Mouse (Mus musculus): ENCODE measurements around the gene Olfr437. TPM values are rescaled to one million over a fixed set of nuclear protein-coding genes. Genes with fewer than 3 reads are reported as not detected.

Olfr437 gene
- total RNA-seq, 1 experiment = not detected

- no peak overlapping the region for H3K9ac ChIP-seq (ENCODE audit: insufficient read depth, low read depth, low read length, poor library complexity, severe bottlenecking)
- in situ Hi-C loops (cut with MboI; ENCODE audit: low sequenced_read_pairs in 2 of 2, unreplicated experiment in 2 of 2) = no loop called here
- TF ChIP-seq ZNF384 (IDR thresholded peaks at IDR 0.05; ENCODE audit: low read depth, low read length) = no peak
- TF ChIP-seq HCFC1 (IDR thresholded peaks at IDR 0.05; ENCODE audit: borderline replicate concordance, insufficient read depth, low read length) = no peak
- no peak for TF ChIP-seq MAFK (IDR thresholded peaks at IDR 0.05; ENCODE audit: insufficient read depth, low read depth, low read length)
- TF ChIP-seq CHD2 (IDR thresholded peaks at IDR 0.05; ENCODE audit: low read depth, low read length) = no peak
- TF ChIP-seq ZC3H11A (IDR thresholded peaks at IDR 0.05; ENCODE audit: borderline replicate concordance, low read depth, low read length) = no peak
- no peak overlapping the region for H3K27ac ChIP-seq (ENCODE audit: insufficient read depth, low read depth, low read length, poor library complexity, severe bottlenecking)
- H3K4me1 ChIP-seq (ENCODE audit: control insufficient read depth in 2 of 2, insufficient read depth in 2 of 2, low read length in 2 of 2, poor library complexity in 1 of 2) = no peaks in the 10 kb centered on the region
- H3K9me3 ChIP-seq (ENCODE audit: control insufficient read depth, insufficient read depth, low read depth, low read length) = no peaks in the 10 kb centered on the region
- H3K36me3 ChIP-seq (ENCODE audit: control insufficient read depth, insufficient read depth, low read length, poor library complexity, severe bottlenecking) = no peaks in the 10 kb centered on the region
- no peak for DNase-seq (ENCODE audit: low read depth, low spot score)
- no peak overlapping the region for H3K4me3 ChIP-seq (ENCODE audit: insufficient read depth in 1 of 2, low read depth in 1 of 2, low read length in 2 of 2, poor library complexity in 1 of 2, severe bottlenecking in 1 of 2)
Observed at GRCm38 (mm10) chr6:43178129-43178528, 15.0 kb downstream of the Olfr437 start.

GRCm38 (mm10) chr6:43178584-43179501, 15.8 kb downstream of the Olfr437 start:
- Histone ChIP-seq H3K9me3 (ENCODE audit: control insufficient read depth, insufficient read depth, low read depth, low read length) (no peaks in the 10 kb centered on the region), H3K9ac (ENCODE audit: insufficient read depth, low read depth, low read length, poor library complexity, severe bottlenecking) (no peak overlapping the region), H3K4me3 (ENCODE audit: insufficient read depth in 1 of 2, low read depth in 1 of 2, low read length in 2 of 2, poor library complexity in 1 of 2, severe bottlenecking in 1 of 2) (no peak overlapping the region), H3K27ac (ENCODE audit: insufficient read depth, low read depth, low read length, poor library complexity, severe bottlenecking) (no peak overlapping the region), H3K36me3 (ENCODE audit: control insufficient read depth, insufficient read depth, low read length, poor library complexity, severe bottlenecking) (no peaks in the 10 kb centered on the region), H3K4me1 (ENCODE audit: control insufficient read depth in 2 of 2, insufficient read depth in 2 of 2, low read length in 2 of 2, poor library complexity in 1 of 2) (no peaks in the 10 kb centered on the region)
- TF ChIP-seq CHD2 (IDR thresholded peaks at IDR 0.05; ENCODE audit: low read depth, low read length) (no peak), ZNF384 (IDR thresholded peaks at IDR 0.05; ENCODE audit: low read depth, low read length) (no peak), MAFK (IDR thresholded peaks at IDR 0.05; ENCODE audit: insufficient read depth, low read depth, low read length) (no peak), HCFC1 (IDR thresholded peaks at IDR 0.05; ENCODE audit: borderline replicate concordance, insufficient read depth, low read length) (no peak), ZC3H11A (IDR thresholded peaks at IDR 0.05; ENCODE audit: borderline replicate concordance, low read depth, low read length) (no peak)
- in situ Hi-C loops (cut with MboI; ENCODE audit: low sequenced_read_pairs in 2 of 2, unreplicated experiment in 2 of 2) = no loop called here
- DNase-seq (ENCODE audit: low read depth, low spot score) = no peak

GRCm38 (mm10) chr6:43190986-43191385, 27.9 kb downstream of the Olfr437 start:
- no peak overlapping the region for H3K27ac ChIP-seq (ENCODE audit: insufficient read depth, low read depth, low read length, poor library complexity, severe bottlenecking)
- H3K4me1 ChIP-seq (ENCODE audit: control insufficient read depth in 2 of 2, insufficient read depth in 2 of 2, low read length in 2 of 2, poor library complexity in 1 of 2) = no peaks in the 10 kb centered on the region
- H3K9ac ChIP-seq (ENCODE audit: insufficient read depth, low read depth, low read length, poor library complexity, severe bottlenecking) = no peak overlapping the region
- H3K36me3 ChIP-seq (ENCODE audit: control insufficient read depth, insufficient read depth, low read length, poor library complexity, severe bottlenecking) = no peaks in the 10 kb centered on the region
- in situ Hi-C loops (cut with MboI; ENCODE audit: low sequenced_read_pairs in 2 of 2, unreplicated experiment in 2 of 2) = no loop called here
- TF ChIP-seq MAFK (IDR thresholded peaks at IDR 0.05; ENCODE audit: insufficient read depth, low read depth, low read length) = no peak
- TF ChIP-seq ZC3H11A (IDR thresholded peaks at IDR 0.05; ENCODE audit: borderline replicate concordance, low read depth, low read length) = no peak
- no peak for TF ChIP-seq HCFC1 (IDR thresholded peaks at IDR 0.05; ENCODE audit: borderline replicate concordance, insufficient read depth, low read length)
- TF ChIP-seq CHD2 (IDR thresholded peaks at IDR 0.05; ENCODE audit: low read depth, low read length) = no peak
- no peak for TF ChIP-seq ZNF384 (IDR thresholded peaks at IDR 0.05; ENCODE audit: low read depth, low read length)
- no peak for DNase-seq (ENCODE audit: low read depth, low spot score)
- H3K9me3 ChIP-seq (ENCODE audit: control insufficient read depth, insufficient read depth, low read depth, low read length) = no peaks in the 10 kb centered on the region
- H3K4me3 ChIP-seq (ENCODE audit: insufficient read depth in 1 of 2, low read depth in 1 of 2, low read length in 2 of 2, poor library complexity in 1 of 2, severe bottlenecking in 1 of 2) = no peak overlapping the region

- H3K4me3 ChIP-seq (ENCODE audit: insufficient read depth in 1 of 2, low read depth in 1 of 2, low read length in 2 of 2, poor library complexity in 1 of 2, severe bottlenecking in 1 of 2) = no peak within 1 kb of the TSS
- H3K4me1 ChIP-seq (ENCODE audit: control insufficient read depth in 2 of 2, insufficient read depth in 2 of 2, low read length in 2 of 2, poor library complexity in 1 of 2) = no peaks in the 10 kb centered on the region
- H3K36me3 ChIP-seq (ENCODE audit: control insufficient read depth, insufficient read depth, low read length, poor library complexity, severe bottlenecking) = no peaks in the 10 kb centered on the region
- no peak within 1 kb of the TSS for H3K9ac ChIP-seq (ENCODE audit: insufficient read depth, low read depth, low read length, poor library complexity, severe bottlenecking)
- no peak for DNase-seq (ENCODE audit: low read depth, low spot score)
- H3K27ac ChIP-seq (ENCODE audit: insufficient read depth, low read depth, low read length, poor library complexity, severe bottlenecking) = no peak within 1 kb of the TSS
- in situ Hi-C loops (cut with MboI; ENCODE audit: low sequenced_read_pairs in 2 of 2, unreplicated experiment in 2 of 2) = no loop called here
- TF ChIP-seq MAFK (IDR thresholded peaks at IDR 0.05; ENCODE audit: insufficient read depth, low read depth, low read length) (no peak), CHD2 (IDR thresholded peaks at IDR 0.05; ENCODE audit: low read depth, low read length) (no peak), HCFC1 (IDR thresholded peaks at IDR 0.05; ENCODE audit: borderline replicate concordance, insufficient read depth, low read length) (no peak), ZNF384 (IDR thresholded peaks at IDR 0.05; ENCODE audit: low read depth, low read length) (no peak), ZC3H11A (IDR thresholded peaks at IDR 0.05; ENCODE audit: borderline replicate concordance, low read depth, low read length) (no peak)
- no peaks in the 10 kb centered on the region for H3K9me3 ChIP-seq (ENCODE audit: control insufficient read depth, insufficient read depth, low read depth, low read length)
Observed at GRCm38 (mm10) chr6:43196781-43197180, 33.7 kb downstream of the Olfr437 start, which contains the start of gene Olfr435. TSS of gene Olfr435 (plus strand) at chr6:43197146.
